Mouse (Mus musculus) heart, postnatal 14 days (tissue): ENCODE measurements around the gene Tenm3. TPM values are rescaled to one million over a fixed set of nuclear protein-coding genes. Genes with fewer than 3 reads are reported as not detected.

Experiments
- DNase-seq, 2 experiments: peaks; one replicate each; pipeline ENCODE4 v3.0.0; 2021 to 2022
- intact Hi-C: fragments of 180-260 bp; cut with DNase I; formaldehyde crosslinking; loops from one replicate; pipeline ENCODE4 v1.15.1; 2025
- total RNA-seq, 2 experiments: library from RNA; stranded (reverse); gene quantifications; 2 replicates each; pipeline ENCODE4 v1.2.3; 2021

Tenm3 gene
- total RNA-seq, 2 experiments from 2014 or later, result 4.3 to 5.0 TPM

DNA sequence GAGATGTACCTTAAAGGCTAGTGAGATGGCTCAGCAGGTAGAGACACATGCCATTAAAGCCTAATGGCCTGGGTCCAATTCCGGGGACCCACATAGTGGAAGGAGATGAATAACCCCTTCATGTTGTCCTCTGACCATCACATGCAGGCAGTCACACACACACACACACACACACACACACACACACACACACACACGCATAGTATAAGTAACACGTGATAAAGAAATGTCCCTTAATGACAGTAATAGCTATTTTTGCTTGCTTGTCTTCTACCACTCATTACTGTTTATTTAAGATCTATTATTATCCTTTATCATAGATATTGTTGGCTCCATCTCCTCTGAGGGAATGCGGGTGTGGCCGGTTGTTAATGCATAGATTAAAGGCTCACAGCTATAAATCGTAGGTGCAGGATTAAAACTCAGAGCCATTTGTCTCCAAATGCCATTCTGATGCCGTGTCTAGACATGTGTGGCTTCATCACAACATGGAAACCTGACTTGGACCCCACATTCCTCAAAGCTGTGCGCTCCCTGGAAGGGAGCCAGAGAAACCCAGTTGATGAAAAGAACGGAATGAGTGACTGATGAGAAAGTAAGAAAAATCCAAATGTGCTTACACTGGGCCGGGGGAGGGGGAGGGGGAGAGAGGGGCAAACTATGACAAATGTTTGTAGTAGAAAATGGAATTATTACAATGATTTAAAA lies 239.4 kb downstream of the Tenm3 start:
- intact Hi-C loops, result no loop called here

GRCm38 (mm10) chr8:48603165-48603840 lies 240.4 kb downstream of the Tenm3 start:
- no peak for DNase-seq
- intact Hi-C loops, result no loop called here

More for the DNA sequence above, 239.4 kb downstream of the Tenm3 start:
- no peak for DNase-seq

GRCm38 (mm10) chr8:48601621-48602020 lies 242.1 kb downstream of the Tenm3 start:
- no peak for DNase-seq
- intact Hi-C loops, result no loop called here

DNA sequence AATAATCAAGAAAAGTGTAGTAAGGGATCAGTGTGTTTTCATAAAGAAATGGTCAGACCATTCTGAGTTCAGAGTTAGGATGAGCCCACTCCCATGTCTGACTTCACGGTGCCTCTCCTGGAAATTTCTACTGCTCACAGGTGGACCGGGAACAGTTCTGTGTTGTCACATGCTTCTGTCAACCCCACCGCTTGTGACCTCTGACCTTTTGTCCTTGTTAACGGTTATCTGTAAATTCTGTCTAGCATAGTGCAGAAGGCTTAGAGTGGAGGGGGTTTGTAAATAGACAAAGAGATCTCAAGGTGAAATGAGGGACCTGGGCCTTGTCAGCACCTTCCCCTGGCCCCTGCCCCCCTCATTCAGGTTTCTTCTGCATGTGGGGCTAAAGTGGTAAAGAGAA lies 244.7 kb downstream of the Tenm3 start:
- intact Hi-C loops, result no loop called here

DNA sequence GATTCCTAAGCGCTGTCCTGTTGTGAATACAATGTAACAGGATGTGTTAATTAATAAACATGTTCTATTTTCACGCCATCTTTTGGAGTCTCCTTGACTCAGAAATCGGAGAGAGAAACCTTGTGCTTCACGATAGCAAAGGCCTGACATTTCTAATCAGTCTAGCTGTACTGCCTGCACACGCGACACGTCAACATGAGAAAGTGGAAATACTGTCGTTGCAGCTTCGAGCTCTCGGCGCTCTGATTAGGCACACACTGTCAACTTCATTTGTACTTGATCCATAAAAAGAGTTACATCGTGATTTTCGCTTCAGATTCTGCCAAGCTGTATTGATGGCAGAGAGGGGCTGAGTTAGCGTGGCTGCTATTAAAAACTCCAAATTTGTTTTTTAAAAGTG lies 247.4 kb downstream of the Tenm3 start:
- intact Hi-C loops, result no loop called here
- no peak for DNase-seq

More for the DNA sequence above, 244.7 kb downstream of the Tenm3 start:
- DNase-seq, result no peak

DNA sequence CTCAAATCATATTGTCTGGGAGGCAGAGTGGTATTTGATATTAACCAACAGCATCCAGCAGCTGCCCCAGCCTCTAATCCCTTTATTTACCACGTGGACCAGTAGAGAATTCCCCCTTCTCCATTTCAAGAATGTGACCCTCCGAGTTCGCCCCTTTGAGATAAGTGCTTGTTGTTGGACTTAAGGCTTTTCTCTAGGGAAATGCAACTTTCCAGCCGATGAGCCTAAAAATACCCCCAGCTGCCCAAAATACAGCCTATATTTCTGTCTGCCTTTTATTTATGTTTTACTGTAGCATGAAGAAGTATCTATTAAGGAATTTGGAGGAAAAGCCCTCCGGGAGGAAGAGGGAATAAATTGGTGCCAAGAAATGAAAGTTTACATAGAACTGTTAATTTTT lies 251.9 kb downstream of the Tenm3 start:
- no peak for DNase-seq
- intact Hi-C loops, result no loop called here

DNA sequence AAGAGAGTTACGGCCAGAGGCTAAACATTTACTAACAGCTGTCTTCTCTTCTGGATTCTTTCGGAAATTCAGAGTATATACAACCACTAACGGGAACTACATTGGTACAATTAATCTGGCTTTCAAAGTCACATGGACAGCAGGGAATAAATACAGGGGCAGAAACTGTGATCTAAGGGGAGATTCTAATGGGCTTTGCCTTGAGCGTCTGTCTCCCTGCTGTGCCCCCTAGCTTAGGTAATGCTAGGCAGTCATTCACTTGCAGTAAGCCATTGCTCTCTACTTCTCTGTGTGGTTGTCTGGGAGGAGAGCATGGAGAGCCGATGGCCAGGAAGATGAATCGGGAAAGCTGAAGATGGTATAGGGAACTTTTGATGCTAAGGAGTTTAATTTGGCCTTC lies 264.0 kb downstream of the Tenm3 start:
- intact Hi-C loops, result no loop called here
- DNase-seq, result no peak

- no peak for DNase-seq
- intact Hi-C loops, result no loop called here
Observed at GRCm38 (mm10) chr8:48579144-48579543, 264.6 kb downstream of the Tenm3 start.

GRCm38 (mm10) chr8:48572941-48573340 lies 270.8 kb downstream of the Tenm3 start:
- intact Hi-C loops, result no loop called here
- no peak for DNase-seq

GRCm38 (mm10) chr8:48572345-48572744 lies 271.4 kb downstream of the Tenm3 start:
- intact Hi-C loops, result no loop called here
- DNase-seq, result no peak

GRCm38 (mm10) chr8:48568608-48569007 lies 275.1 kb downstream of the Tenm3 start:
- DNase-seq, result no peak
- intact Hi-C loops, result no loop called here

- intact Hi-C loops, result no loop called here
Observed at GRCm38 (mm10) chr8:48567929-48568607, 275.7 kb downstream of the Tenm3 start.

GRCm38 (mm10) chr8:48560227-48560626 lies 283.5 kb downstream of the Tenm3 start:
- intact Hi-C loops, result no loop called here
- DNase-seq, result no peak

More at GRCm38 (mm10) chr8:48567929-48568607, 275.7 kb downstream of the Tenm3 start:
- DNase-seq, result no peak

DNA sequence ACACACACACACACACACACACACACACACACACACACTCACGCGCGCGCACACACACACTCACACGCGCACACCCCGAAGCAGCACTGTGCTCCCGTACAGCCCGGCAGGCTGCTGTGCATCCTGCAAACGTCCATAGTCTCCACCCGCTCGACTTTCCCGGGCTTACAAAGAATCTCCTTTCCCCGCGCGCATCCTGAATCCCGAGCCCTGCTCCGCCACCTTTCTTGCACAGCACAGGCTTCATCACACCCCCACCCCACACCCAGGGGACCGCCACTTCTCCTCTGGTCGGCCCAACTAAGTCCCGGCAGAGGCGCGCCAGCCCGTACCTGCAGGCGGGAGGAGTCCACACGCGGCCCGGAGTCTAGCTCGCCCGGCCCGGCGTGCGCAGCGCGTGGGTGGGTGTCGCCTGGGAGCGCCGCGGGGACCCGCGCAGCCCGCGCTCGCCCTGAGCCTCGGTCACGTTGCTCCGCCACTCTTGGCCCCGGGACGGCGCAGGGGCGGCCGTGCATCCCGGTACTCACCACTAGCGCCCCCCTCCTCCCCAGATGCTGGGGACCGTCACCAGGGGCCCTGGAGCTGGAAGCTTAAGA lies 288.1 kb downstream of the Tenm3 start:
- intact Hi-C loops, result loop anchor here (10.0 kb wide), 1 partner anchor 289 kb away; the partner anchor contains the start of gene Tenm3
- DNase-seq, result peak; percentile 24 to 40

DNA sequence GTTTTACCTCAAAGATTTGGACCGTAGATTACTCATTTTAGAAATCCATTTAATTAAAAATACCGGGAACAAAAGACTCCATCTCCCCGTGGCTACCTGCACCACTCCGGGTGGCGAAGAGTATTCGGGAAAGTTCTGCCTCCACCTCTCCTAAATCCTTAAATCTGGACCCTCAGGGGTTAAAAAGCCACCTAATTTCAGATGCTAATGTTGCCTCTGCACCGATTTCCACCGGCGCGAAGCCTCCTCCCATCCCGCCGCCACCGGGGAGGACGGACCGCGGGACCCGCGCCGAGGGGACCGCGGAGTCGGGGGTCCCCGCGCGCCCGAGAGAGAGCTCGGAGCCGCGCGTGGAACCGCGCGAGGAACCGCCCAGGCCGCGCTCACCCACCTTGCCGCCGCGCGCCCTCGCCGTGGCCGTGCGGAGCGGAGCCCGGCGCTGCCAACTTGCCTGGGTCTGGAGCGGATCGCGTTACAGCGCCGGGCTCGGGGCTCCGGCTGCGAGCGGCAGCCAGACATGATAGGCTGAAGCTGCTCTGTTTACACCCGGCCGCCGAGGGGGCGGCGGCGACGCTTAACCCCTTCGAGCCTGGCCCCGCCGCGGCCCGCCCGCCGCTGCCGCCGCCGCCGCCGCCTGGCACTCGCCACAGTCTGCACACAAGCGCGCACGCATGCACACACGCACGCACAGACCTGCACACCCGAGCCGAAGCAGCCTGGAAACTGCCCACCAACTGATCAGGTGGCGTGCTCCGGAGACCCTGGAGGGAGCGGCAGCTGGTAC lies 288.8 kb downstream of the Tenm3 start:
- peak; percentile 71 to 75 for DNase-seq
- intact Hi-C loops, result loop anchor here (10.0 kb wide), 1 partner anchor 290 kb away; the partner anchor contains the start of gene Tenm3

GRCm38 (mm10) chr8:48553791-48554288 lies 289.9 kb downstream of the Tenm3 start:
- intact Hi-C loops, result loop anchor here (10.0 kb wide), 1 partner anchor 291 kb away; the partner anchor contains the start of gene Tenm3
- DNase-seq, result no peak

DNA sequence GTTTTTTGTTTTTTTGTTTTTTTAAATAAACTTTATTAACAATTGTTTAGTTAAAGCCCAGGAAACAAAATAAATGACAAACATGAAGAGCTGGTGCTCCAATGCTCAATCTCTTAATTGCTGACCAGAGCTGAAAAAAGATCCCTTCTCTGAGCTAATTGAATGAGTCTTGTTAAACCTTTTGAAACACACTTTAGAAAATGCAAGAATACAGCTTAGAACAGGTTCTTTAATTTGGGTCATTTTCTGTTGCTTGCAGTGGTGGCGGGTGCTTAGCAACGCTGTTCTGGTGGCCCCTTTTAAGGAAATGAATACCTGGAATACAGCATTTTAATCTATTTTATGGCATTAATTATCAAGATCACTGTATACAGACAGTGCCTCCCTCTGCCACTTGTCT lies 291.4 kb downstream of the Tenm3 start:
- intact Hi-C loops, result loop anchor here (10.0 kb wide), 1 partner anchor 292 kb away; the partner anchor contains the start of gene Tenm3
- no peak for DNase-seq

GRCm38 (mm10) chr8:48551370-48551769 lies 292.4 kb downstream of the Tenm3 start:
- DNase-seq, result no peak
- intact Hi-C loops, result loop anchor here (10.0 kb wide), 1 partner anchor 293 kb away; the partner anchor contains the start of gene Tenm3

DNA sequence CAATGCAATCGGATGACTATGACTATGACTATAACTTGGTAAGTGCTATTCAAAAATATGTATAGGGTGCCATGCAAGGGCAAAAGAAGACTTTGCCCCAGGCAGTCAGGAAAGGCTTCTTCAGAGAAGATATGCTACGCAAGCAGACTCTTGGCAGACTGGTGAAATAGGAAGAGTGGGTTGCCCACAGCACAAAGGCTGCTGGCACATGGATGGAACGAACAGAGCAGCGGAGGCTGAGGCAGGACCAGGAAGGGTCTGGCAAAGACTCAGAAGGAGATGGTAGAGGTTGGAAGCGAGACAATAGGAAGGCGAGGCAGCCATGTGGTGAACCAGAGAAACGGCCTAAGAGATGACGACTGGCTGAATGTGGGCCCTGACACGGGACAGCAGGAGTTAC lies 294.8 kb downstream of the Tenm3 start:
- intact Hi-C loops, result no loop called here

GRCm38 (mm10) chr8:48545631-48546030 lies 298.1 kb downstream of the Tenm3 start:
- DNase-seq, result no peak
- intact Hi-C loops, result no loop called here

More for the DNA sequence above, 294.8 kb downstream of the Tenm3 start:
- DNase-seq, result no peak
